Mouse (Mus musculus): Measurements from ENCODE around the gene Gsap.

GRCm38 (mm10) chr5:21314696-21315095 lies 128.6 kb downstream of the Gsap start:
- TF ChIP-seq CTCF (IDR thresholded peaks at IDR 0.05) = no peak
- no peak for TF ChIP-seq POLR2A (IDR thresholded peaks at IDR 0.05; ENCODE audit: insufficient read depth, low read depth, low read length)

Measured in heart, adult 2 months (tissue).